Mouse (Mus musculus) limb, embryonic 10.5 days (tissue): ENCODE results near the gene Cldn10. TPM values are rescaled to one million over a fixed set of nuclear protein-coding genes. Genes with fewer than 3 reads are reported as not detected.

Source experiments
- DNase-seq: peaks from one replicate; pipeline ENCODE4 v3.0.0-alpha.2; 2017; ENCODE audit warnings: low spot score
- H3K27ac ChIP-seq: fragments of 300-500 bp; sonication (generic); 2 replicates; pipeline ENCODE4 v1.5.1; 2016; ENCODE audit warnings: mild to moderate bottlenecking
- H3K27me3 ChIP-seq: fragments of 300-500 bp; sonication (generic); 2 replicates; pipeline ENCODE4 v1.6.1; 2016; ENCODE audit warnings: low read depth, mild to moderate bottlenecking; ENCODE audit not compliant: poor library complexity, severe bottlenecking
- H3K36me3 ChIP-seq: fragments of 300-500 bp; sonication (generic); 2 replicates; pipeline ENCODE4 v1.6.1; 2016; ENCODE audit warnings: mild to moderate bottlenecking, moderate library complexity
- H3K4me1 ChIP-seq: fragments of 300-500 bp; sonication (generic); 2 replicates; pipeline ENCODE4 v1.6.1; 2016
- H3K4me3 ChIP-seq: fragments of 300-500 bp; sonication (generic); 2 replicates; pipeline ENCODE4 v1.5.1; 2016; ENCODE audit warnings: mild to moderate bottlenecking, moderate library complexity
- H3K9me3 ChIP-seq: fragments of 300-500 bp; sonication (generic); replicated peaks from 2 replicates; pipeline ENCODE4 v1.6.1; 2016; ENCODE audit warnings: mild to moderate bottlenecking
- WGBS: fragments of 180-500 bp; shearing (Covaris S2); methylation state at CpG from one replicate; pipeline ENCODE4 v1.1.7; 2016; 5-methylcytosine and 5-hydroxymethylcytosine counted together
- polyA plus RNA-seq: library from polyadenylated mRNA; unstranded; fragments of >200 nt; fragmentation: Nextera tagmentation; extraction: Ambion mirVana; gene quantifications from 2 replicates; pipeline ENCODE4 v1.2.1, GENCODE M21; 2016

The Cldn10 gene
- polyA plus RNA-seq, 1 experiment from 2014 or later, result 1.4 TPM

DNA sequence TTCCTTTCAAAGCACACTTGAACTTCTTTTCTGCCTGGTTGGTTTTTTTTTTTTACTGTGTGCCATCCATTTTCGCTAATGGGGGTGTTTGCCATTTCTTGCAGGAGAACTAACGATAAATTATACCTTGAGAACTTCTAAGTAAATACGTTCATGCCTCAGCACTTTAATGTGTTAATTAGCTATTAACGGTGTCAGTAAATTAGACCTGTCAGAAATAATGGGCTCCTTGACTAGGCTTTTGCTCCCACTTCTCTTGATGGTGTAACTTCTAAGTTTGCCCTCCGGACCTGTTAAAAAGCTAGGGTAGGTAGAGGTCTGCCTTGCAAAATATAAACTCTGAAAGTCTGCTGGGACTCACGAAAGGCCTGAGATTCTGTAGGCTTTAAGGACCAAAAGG, 70.6 kb downstream of the Cldn10 start:
- Histone ChIP-seq H3K27me3 (peaks cover 36% of the 10 kb centered on the region), H3K27ac (no peak overlapping the region), H3K9me3 (no peaks in the 10 kb centered on the region), H3K4me1 (peaks cover 47% of the 10 kb centered on the region), H3K36me3 (no peaks in the 10 kb centered on the region), H3K4me3 (no peak overlapping the region)
- WGBS, result 20% methylated on average over 6 of the region's 6 CpGs
- DNase-seq, result no peak

DNA sequence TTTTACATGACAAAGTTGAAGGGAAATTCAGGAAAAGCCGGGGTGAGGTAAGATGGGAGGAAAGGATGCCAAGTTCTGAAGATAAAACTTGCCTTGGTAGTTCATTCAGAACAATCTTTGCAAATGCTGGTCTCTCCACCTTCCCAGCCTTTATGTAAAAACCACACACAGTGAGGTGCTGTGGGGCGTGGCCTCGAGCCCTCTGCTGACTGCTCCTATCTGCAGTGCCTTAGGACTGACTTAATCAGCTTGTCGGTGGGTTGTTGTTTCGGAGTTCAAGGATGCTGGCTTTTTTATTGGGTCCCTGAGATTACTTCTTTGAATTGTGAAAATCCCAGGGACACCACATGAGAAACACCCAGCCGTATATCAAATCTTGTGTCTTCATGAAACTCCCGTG, 74.5 kb downstream of the Cldn10 start:
- 63% methylated on average over 7 of the region's 7 CpGs for WGBS
- H3K36me3 ChIP-seq, result no peaks in the 10 kb centered on the region
- DNase-seq, result no peak
- no peak overlapping the region for H3K4me3 ChIP-seq
- H3K27ac ChIP-seq, result no peak overlapping the region
- no peaks in the 10 kb centered on the region for H3K9me3 ChIP-seq
- peaks cover 20% of the 10 kb centered on the region for H3K27me3 ChIP-seq
- H3K4me1 ChIP-seq, result peaks cover 26% of the 10 kb centered on the region

DNA sequence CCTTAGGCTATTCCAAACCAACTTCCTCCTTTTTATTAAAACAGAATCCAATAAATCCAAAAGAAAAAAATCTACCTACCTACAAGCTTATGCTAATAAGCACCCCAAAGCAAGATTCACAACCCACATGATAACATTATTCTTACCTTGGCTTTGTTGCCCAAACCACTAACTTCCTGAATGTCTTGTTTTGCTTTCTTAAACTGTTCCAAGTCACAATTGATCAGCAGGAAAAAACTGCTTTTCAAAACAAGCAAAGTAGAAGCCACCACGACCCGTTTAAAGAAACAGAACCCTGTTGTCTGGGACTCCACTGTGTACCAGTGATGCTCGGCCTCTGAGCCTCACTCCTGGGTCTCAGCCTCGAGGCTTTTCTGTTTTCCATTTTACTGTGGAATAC, 77.2 kb downstream of the Cldn10 start:
- Histone ChIP-seq H3K27me3 (0 out of 2 replicates have a peak, but pooled peaks cover 15% of the 10 kb centered on the region), H3K27ac (no peak overlapping the region), H3K4me3 (no peak overlapping the region), H3K9me3 (no peaks in the 10 kb centered on the region), H3K4me1 (peaks cover 8% of the 10 kb centered on the region; the same call in 1 of the 2 replicates), H3K36me3 (no peaks in the 10 kb centered on the region)
- WGBS, result 70% methylated on average over 4 of the region's 4 CpGs
- DNase-seq, result no peak

DNA sequence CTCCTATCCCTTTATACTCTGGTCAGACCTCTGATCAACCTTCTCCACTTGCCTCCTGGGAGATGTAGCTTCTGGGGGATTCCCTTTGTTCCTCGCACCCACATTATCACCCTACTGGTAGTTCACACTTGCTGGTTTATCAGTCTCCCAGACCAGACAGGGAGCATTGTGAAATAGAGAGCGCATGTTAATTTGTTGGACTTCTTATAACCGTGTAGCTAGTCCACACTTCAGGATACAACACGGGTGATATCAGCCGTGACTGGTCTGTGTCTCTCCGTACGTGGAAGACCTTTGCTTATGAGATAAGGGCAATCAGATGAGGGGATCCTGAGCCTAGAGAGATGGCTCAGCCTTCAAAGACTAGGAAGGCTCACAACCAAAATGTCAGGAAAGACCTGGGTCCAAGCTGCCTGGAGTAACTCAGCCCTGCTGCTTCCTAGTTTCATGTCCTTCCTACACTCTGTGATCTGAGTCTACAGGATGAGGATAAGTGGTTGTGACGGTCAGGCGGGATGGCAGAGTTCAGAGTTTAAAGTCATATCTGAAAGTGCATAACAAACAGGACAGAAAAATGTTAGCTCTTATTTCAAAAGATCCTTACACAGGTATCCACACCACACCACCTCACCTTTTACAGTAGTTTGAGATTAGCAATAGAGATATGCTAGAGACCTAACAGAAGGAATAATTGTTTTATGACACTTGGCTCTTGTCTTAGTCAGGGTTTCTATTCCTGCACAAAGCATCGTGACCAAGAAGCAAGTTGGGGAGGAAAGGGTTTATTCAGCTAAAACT, 78.5 kb downstream of the Cldn10 start:
- no peak overlapping the region for H3K27ac ChIP-seq
- 76% methylated on average over 10 of the region's 10 CpGs for WGBS
- no peak overlapping the region for H3K4me3 ChIP-seq
- H3K36me3 ChIP-seq, result no peaks in the 10 kb centered on the region
- H3K27me3 ChIP-seq, result 0 out of 2 replicates have a peak, but pooled peaks cover 15% of the 10 kb centered on the region
- H3K9me3 ChIP-seq, result no peaks in the 10 kb centered on the region
- peaks cover 8% of the 10 kb centered on the region; the same call in 1 of the 2 replicates for H3K4me1 ChIP-seq
- DNase-seq, result no peak

DNA sequence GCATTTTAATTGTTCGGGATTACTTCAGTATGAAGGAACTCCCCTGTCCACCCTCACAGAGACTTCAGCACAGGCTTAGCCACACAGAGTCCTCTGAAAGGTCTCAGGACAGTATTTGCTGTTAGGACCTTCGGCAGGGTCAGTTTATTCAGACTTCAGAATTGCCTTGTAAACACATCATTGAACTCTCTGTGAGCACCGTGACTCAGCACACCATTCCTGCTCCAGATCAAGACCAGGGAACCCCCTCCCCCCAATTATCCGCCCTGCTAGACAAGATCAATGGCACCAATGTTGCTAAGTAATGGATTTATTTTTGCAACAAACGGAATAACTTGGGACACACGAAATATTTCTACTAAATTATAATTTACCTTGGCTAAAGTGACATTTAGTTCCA, 79.7 kb downstream of the Cldn10 start:
- DNase-seq, result no peak
- no peak overlapping the region for H3K27ac ChIP-seq
- H3K4me1 ChIP-seq, result peaks cover 10% of the 10 kb centered on the region
- H3K9me3 ChIP-seq, result no peaks in the 10 kb centered on the region
- no peak overlapping the region for H3K4me3 ChIP-seq
- H3K36me3 ChIP-seq, result no peaks in the 10 kb centered on the region
- 68% methylated on average over 6 of the region's 6 CpGs for WGBS
- 0 out of 2 replicates have a peak, but pooled peaks cover 15% of the 10 kb centered on the region for H3K27me3 ChIP-seq

DNA sequence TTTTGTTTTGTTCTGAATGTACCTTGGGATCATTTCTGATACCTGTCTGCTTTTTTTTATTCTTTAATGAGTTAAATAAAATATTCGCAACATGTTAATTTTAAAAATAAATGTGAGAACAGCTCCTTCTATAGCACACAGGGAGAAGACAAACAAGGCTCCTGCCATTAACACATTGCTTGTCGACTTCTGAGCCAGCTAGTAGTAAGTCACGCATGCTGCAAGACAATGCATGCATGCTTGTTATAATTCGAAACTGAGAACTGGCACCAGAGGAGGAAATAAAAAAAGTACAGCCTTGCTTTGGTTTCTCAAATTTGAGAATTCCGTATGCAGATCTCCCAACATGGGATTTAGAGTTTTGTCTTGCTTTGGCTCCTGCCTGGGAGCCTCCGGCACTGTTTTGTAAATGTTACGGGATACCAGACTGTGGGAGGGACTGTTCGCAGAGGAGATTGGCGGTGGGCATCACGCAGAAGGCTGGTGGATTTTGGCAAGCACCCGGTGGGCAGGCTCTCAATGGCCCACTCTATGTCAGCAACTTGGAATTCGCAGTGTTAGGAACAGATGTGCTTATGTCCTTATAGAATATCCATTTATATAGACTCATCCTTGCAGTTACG, 80.5 kb downstream of the Cldn10 start:
- H3K36me3 ChIP-seq, result no peaks in the 10 kb centered on the region
- H3K27ac ChIP-seq, result no peak overlapping the region
- WGBS, result 86% methylated on average over 13 of the region's 13 CpGs
- 0 out of 2 replicates have a peak, but pooled peaks cover 15% of the 10 kb centered on the region for H3K27me3 ChIP-seq
- no peaks in the 10 kb centered on the region for H3K9me3 ChIP-seq
- DNase-seq, result no peak
- peaks cover 9% of the 10 kb centered on the region for H3K4me1 ChIP-seq
- no peak overlapping the region for H3K4me3 ChIP-seq

DNA sequence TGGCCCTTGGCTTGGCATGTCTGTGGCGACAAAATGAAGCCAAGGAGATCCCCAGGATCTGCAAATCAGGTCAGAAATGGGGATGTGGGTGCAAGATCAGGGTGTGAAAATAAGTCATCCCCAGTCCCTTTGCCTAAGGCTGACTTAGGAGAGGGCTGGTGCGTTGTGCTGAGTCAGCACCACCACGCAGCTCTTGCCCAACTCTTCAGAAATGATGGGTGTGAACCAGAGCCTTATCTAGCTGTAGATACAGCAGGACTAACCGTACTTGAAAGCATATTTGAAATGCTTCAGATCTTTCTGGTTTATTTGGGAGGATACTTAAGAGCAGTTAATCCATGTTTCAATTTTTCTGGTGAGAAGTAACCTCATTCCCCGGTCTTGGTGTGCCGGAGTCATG, 82.0 kb downstream of the Cldn10 start:
- peaks cover 13% of the 10 kb centered on the region for H3K4me1 ChIP-seq
- 0 out of 2 replicates have a peak, but pooled peaks cover 2% of the 10 kb centered on the region for H3K36me3 ChIP-seq
- H3K27ac ChIP-seq, result no peak overlapping the region
- WGBS, result 95% methylated on average over 6 of the region's 6 CpGs
- DNase-seq, result no peak
- H3K27me3 ChIP-seq, result 0 out of 2 replicates have a peak, but pooled peaks cover 9% of the 10 kb centered on the region
- no peak overlapping the region for H3K4me3 ChIP-seq
- no peaks in the 10 kb centered on the region for H3K9me3 ChIP-seq

DNA sequence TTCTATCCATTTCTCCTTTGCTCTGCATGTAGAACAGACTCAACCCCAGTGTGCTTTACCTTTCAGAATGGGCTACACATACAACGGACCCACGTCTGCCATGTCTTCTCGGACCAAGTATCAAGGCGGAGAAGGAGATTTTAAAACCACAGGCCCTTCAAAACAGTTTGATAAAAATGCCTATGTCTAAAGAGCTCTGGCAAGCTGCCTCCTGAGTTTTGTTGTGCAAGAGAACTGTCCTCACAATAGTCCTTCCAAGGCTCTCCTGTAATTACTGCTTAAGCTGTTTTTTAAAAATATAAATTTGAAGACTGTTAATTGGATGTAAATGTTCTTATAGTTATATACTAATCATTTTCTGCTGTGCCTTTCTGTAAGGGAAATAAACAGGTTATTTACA, 86.4 kb downstream of the Cldn10 start:
- Histone ChIP-seq H3K27ac (no peak overlapping the region), H3K36me3 (peaks cover 25% of the 10 kb centered on the region), H3K4me1 (peaks cover 45% of the 10 kb centered on the region), H3K4me3 (no peak overlapping the region), H3K9me3 (no peaks in the 10 kb centered on the region), H3K27me3 (no peaks in the 10 kb centered on the region)
- WGBS, result 97% methylated on average over 4 of the region's 4 CpGs
- no peak for DNase-seq

DNA sequence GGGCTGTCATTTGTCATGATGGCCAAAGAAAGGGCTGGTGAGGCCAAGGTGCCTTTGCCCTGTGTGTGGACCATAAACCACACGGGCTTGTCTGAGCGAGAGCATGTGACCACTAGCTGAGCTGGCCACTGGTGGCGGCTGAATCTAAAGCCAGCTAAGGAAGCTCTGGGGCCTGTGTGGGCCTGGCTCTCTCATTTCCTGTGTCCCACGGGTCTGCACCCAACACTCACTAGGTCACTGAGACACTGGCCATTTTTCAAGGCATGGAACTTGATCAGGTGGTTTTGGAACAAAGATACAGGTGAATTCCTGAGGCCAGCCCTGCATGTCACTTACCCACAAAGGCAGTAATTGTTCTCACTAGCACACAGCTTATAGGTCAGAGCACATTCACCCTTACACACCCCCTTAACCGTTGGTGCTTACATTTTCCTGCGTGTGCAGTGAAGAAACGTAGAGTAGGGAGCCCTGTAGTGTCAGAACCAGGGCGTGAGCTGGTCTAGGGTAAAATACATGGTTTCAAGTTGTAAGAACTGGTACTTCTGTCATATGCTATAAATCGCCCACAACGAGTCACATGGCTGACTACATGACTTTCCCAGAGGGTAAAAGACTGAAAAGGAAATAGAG, 87.2 kb downstream of the Cldn10 start:
- peaks cover 45% of the 10 kb centered on the region for H3K4me1 ChIP-seq
- H3K4me3 ChIP-seq, result no peak overlapping the region
- DNase-seq, result no peak
- H3K36me3 ChIP-seq, result peaks cover 33% of the 10 kb centered on the region
- WGBS, result 75% methylated on average over 10 of the region's 10 CpGs
- no peak overlapping the region for H3K27ac ChIP-seq
- no peaks in the 10 kb centered on the region for H3K27me3 ChIP-seq
- H3K9me3 ChIP-seq, result no peaks in the 10 kb centered on the region

DNA sequence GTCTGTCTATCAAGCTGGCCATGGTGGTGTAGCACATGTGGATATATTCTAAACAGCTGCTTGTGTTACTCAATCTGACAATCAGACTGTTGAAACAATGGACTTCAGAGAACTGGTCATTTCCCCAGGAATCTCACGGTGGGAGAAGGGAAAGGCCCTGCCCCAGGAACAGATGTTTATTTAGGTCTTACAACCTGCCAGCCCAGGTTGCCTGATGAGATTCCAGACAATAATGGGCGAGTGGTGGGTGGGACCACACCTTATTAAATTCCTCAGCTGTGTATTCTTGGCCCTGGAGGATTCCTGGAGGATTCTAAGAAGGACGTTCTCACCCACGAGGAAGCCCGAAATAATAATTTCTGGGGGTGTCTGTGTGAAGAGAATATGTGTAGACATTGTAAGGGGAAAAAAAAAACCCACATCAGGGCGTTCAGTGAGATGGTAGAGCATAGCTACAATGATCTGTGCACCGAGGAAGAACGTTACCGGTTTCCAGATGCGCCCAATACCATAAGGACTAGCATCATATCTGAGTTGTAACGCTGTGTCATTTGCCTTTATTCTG, 90.7 kb downstream of the Cldn10 start:
- no peak for DNase-seq
- Histone ChIP-seq H3K9me3 (no peaks in the 10 kb centered on the region), H3K36me3 (peaks cover 62% of the 10 kb centered on the region), H3K4me1 (peaks cover 41% of the 10 kb centered on the region), H3K4me3 (no peak overlapping the region), H3K27ac (0 out of 2 replicates have a peak overlapping the region, but pooled peaks have one; percentile 22), H3K27me3 (no peaks in the 10 kb centered on the region)
- 88% methylated on average over 11 of the region's 11 CpGs for WGBS

DNA sequence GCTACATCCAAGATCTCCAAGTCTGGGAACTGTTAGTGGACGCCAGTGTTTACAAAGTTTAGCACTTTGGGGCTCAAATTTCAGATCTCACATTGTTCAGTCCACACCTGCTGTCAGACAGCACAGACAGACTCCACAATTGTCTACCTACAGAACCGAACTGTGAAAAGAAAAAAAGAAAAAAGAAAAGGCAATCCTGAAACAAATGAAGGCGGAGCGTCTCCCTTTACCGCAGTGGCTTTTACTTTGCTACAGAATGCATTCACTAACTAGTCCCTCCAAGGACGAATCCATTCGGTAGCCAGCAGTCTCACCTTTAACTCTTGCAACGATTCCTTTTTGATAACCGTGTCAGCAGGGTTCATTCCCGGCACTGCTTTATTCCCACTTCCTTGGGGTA, 93.0 kb downstream of the Cldn10 start:
- H3K36me3 ChIP-seq, result peaks cover 84% of the 10 kb centered on the region
- 88% methylated on average over 10 of the region's 10 CpGs for WGBS
- no peak for DNase-seq
- no peak overlapping the region for H3K4me3 ChIP-seq
- no peak overlapping the region for H3K27ac ChIP-seq
- no peaks in the 10 kb centered on the region for H3K27me3 ChIP-seq
- H3K9me3 ChIP-seq, result no peaks in the 10 kb centered on the region
- peaks cover 28% of the 10 kb centered on the region for H3K4me1 ChIP-seq

DNA sequence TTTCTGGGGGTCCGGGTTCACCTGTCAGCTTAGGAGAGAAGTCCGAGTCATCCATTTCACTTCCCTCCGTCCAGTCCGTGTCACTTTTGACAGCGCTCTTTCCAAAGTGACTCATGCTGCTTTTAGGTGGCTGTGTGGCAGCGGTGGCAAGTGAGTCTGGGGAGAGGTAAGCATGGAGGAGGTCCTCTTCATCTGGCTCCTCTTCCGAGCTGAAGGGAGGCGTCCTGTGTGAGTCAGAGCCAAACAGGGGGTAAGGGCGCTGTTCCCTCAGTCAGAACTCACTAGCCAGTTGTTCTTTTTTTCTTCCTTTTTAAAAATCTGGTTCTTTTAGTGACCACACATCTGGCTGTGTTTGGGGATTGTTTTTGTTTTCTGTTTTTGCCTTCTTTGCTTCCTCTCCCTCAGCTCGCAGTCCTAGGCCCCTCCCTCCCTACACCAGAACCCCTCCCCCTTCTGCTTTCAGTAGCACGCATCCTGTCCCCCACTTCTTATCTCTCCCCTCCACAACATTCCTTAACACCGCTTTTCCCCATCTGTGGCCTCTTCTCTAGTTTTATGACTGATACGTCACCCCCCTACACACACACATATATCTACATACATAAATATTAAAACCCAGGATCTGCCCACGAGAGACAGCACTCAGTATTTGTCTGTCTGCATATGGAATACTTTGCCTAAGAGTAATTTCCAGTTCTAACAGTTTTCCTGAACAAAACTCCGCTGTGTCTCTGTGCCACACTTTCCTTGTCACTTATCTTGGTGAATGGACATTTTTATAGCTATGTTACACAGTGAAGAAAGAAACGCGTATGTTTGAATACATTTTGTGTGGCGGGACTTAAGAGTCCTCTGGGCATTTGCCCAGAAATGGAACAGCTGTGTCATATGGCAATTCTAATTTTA, 95.9 kb downstream of the Cldn10 start:
- 89% methylated on average over 18 of the region's 18 CpGs for WGBS
- Histone ChIP-seq H3K4me1 (no peaks in the 10 kb centered on the region), H3K36me3 (peaks cover 94% of the 10 kb centered on the region), H3K4me3 (no peak overlapping the region), H3K27me3 (no peaks in the 10 kb centered on the region), H3K27ac (no peak overlapping the region), H3K9me3 (no peaks in the 10 kb centered on the region)
- no peak for DNase-seq
